Mouse (Mus musculus): ENCODE data around the gene Prex1. TPM values are rescaled to one million over a fixed set of nuclear protein-coding genes. Genes with fewer than 3 reads are reported as not detected.

Prex1 gene
- total and polyA plus RNA-seq, 3 experiments, result 3.8 to 21.6 (median 5.9) TPM

DNA sequence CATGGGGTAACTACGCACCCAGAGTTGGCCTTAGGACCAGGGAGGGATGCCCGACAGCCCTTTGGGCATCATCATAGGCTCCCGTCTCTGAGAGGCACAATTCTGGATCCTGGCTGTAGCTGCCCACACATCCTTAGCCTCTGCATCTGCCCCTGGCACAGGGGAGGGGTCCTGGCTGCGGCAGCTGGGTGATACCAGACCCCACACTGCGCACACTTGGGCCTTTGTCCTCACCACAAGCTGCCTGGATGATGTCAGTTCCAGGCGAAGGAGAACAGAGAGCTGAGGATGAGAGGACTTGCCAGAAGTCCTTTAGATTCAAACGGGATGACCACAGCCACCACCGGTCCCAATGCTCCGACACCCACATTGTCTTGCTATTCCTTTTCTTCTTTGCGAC, 78.1 kb downstream of the Prex1 start:
- Histone ChIP-seq H3K9me3 (replicated peaks) (peaks cover 12% of the 10 kb centered on the region), H3K4me3 (ENCODE audit: low read depth, low read length) (no peak overlapping the region), H3K4me1 (ENCODE audit: insufficient read depth, low read depth, low read length) (no peaks in the 10 kb centered on the region), H3K27me3 (ENCODE audit: insufficient read depth, low read length) (peaks cover 3% of the 10 kb centered on the region; the same call in 1 of the 2 replicates), H3K36me3 (replicated peaks) (no peaks in the 10 kb centered on the region)
- DNase-seq (ENCODE audit: low spot score) (no peak), ATAC-seq (ENCODE audit: extremely low read depth, insufficient number of reproducible peaks, low FRiP score, poor library complexity, severe bottlenecking) (no peak)
- no peak for TF ChIP-seq TAL1 (conservative IDR thresholded peaks at IDR 0.05; ENCODE audit: low read depth, low read length)

DNA sequence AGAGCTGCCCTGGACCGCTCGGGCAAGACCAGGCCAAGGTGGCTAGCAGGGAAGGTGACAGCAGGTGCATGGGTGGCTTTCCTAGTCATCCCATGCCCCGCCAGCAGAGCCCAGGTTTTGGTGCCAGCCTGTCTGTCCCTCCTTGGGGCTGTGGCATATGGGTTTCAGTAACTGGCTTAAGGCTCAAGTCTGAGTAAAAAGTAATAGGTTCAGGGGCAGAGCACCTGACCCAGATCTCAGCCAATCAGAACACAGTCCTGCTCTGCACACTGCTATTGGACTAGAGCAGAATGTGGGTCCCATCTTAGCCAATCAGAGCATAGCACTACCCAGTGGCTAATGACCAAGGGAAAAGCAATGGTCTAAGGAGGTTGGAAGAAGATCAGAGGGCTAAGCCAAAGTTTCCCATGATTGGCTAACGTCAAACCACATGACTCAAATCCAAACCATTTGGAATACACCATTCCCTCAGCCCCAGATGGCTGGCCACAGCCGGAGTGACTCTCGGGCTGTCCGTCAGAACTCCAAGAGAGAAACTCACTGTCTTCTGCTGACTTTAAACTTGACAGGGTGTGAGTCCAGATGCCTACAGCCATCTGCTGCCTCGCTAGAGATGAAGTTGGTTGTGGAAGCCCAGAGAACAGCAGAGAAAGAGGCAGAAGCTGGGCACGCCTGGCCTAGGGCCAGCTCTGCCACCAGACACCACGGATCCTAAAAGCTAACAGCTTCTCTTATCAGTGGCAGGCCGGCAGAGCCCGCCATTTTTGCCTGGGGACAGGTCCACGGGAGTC, 80.9 kb downstream of the Prex1 start:
- Histone ChIP-seq H3K27me3 (ENCODE audit: insufficient read depth, low read length) (peaks cover 3% of the 10 kb centered on the region; the same call in 1 of the 2 replicates), H3K9me3 (replicated peaks) (peaks cover 8% of the 10 kb centered on the region; the same call in 1 of the 2 replicates), H3K36me3 (replicated peaks) (no peaks in the 10 kb centered on the region), H3K4me3 (ENCODE audit: low read depth, low read length) (no peak overlapping the region), H3K4me1 (ENCODE audit: insufficient read depth, low read depth, low read length) (no peaks in the 10 kb centered on the region)
- DNase-seq (ENCODE audit: low spot score) (no peak), ATAC-seq (ENCODE audit: extremely low read depth, insufficient number of reproducible peaks, low FRiP score, poor library complexity, severe bottlenecking) (no peak)
- TF ChIP-seq GATA1 (IDR thresholded peaks at IDR 0.05; ENCODE audit: borderline replicate concordance, low read length) (no peak), POLR2AphosphoS5 (IDR thresholded peaks at IDR 0.05; ENCODE audit: insufficient replicate concordance, low read depth, low read length) (no peak), TAL1 (conservative IDR thresholded peaks at IDR 0.05; ENCODE audit: low read depth, low read length) (no peak), GATA2 (IDR thresholded peaks at IDR 0.05; ENCODE audit: borderline replicate concordance, low read depth, low read length) (no peak), CTCF (IDR thresholded peaks at IDR 0.05; ENCODE audit: low read depth, low read length) (no peak)

- Histone ChIP-seq H3K4me1 (ENCODE audit: insufficient read depth, low read depth, low read length) (no peaks in the 10 kb centered on the region), H3K4me3 (ENCODE audit: low read depth, low read length) (no peak overlapping the region), H3K9me3 (replicated peaks) (peaks cover 8% of the 10 kb centered on the region; the same call in 1 of the 2 replicates), H3K36me3 (replicated peaks) (no peaks in the 10 kb centered on the region), H3K27me3 (ENCODE audit: insufficient read depth, low read length) (peaks cover 3% of the 10 kb centered on the region; the same call in 1 of the 2 replicates)
- ATAC-seq (ENCODE audit: extremely low read depth, insufficient number of reproducible peaks, low FRiP score, poor library complexity, severe bottlenecking) (no peak), DNase-seq (ENCODE audit: low spot score) (no peak)
- TF ChIP-seq GATA1 (IDR thresholded peaks at IDR 0.05; ENCODE audit: borderline replicate concordance, low read length) (no peak), CTCF (IDR thresholded peaks at IDR 0.05; ENCODE audit: low read depth, low read length) (no peak), GATA2 (IDR thresholded peaks at IDR 0.05; ENCODE audit: borderline replicate concordance, low read depth, low read length) (no peak), POLR2AphosphoS5 (IDR thresholded peaks at IDR 0.05; ENCODE audit: insufficient replicate concordance, low read depth, low read length) (no peak), TAL1 (conservative IDR thresholded peaks at IDR 0.05; ENCODE audit: low read depth, low read length) (no peak)
These were observed 81.9 kb downstream of the Prex1 start for GRCm38 (mm10) chr2:166631621-166632171.

DNA sequence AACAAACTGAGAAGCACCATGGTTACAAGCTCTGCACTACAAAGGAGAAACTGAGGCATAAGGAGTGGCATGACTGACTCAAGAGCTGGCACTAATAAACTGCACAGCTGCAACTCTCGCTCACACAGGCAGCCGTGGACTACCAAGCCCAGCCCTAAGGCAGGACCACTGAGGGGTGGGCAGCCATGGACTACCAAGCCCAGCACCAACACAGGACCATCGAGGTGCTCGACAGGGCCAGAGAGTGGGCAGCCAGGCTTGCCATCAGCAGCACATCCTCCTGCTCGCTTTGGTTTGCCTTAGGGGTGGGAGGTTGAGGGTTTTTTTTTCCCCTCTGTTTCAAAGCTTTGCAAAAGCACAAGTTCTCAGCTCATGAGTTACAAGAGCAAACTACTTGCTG, 82.4 kb downstream of the Prex1 start:
- Histone ChIP-seq H3K9me3 (replicated peaks) (peaks cover 8% of the 10 kb centered on the region; the same call in 1 of the 2 replicates), H3K27me3 (ENCODE audit: insufficient read depth, low read length) (peaks cover 3% of the 10 kb centered on the region; the same call in 1 of the 2 replicates), H3K4me1 (ENCODE audit: insufficient read depth, low read depth, low read length) (no peaks in the 10 kb centered on the region), H3K4me3 (ENCODE audit: low read depth, low read length) (no peak overlapping the region), H3K36me3 (replicated peaks) (no peaks in the 10 kb centered on the region)
- DNase-seq (ENCODE audit: low spot score) (no peak), ATAC-seq (ENCODE audit: extremely low read depth, insufficient number of reproducible peaks, low FRiP score, poor library complexity, severe bottlenecking) (no peak)
- TF ChIP-seq GATA2 (IDR thresholded peaks at IDR 0.05; ENCODE audit: borderline replicate concordance, low read depth, low read length) (no peak), GATA1 (IDR thresholded peaks at IDR 0.05; ENCODE audit: borderline replicate concordance, low read length) (no peak)

DNA sequence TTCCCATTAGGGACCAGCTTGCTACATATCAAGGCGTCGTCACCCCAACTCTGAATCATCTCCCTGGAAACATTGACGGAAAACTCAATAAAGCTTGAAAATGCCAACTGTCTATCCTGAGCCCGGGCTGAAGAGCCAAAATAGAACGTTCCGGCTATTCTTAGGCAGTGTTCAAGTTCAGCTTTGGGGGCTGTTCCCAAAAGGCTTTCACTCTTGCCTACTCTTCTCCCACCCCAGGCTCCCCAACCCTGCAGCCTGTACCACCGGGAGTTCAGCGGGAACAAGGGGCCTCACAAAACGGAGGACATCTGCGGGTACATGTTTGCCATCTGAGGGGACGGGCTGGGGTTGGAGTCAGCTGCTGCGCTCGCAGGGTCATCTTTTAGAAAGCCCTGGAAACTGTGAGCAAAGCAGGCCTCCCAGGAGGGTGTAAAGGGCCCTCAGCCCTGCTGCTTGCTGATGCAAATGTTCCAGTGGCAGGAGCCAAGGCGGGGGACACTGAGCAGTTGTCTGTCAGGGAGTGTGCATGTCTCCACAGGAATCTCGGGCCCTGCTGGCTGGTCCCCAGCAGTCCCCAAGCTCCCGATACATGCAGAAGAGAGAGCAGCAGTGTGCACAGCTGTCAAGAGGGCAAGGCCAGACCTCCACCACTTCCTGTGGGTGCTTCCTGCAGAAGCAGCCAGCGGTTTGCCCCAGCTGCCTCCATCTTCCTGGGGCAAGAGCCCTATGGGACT, 83.5 kb downstream of the Prex1 start:
- TF ChIP-seq GATA1 (IDR thresholded peaks at IDR 0.05; ENCODE audit: borderline replicate concordance, low read length), result no peak
- TF ChIP-seq GATA2 (IDR thresholded peaks at IDR 0.05; ENCODE audit: borderline replicate concordance, low read depth, low read length), result no peak
- TF ChIP-seq TAL1 (conservative IDR thresholded peaks at IDR 0.05; ENCODE audit: low read depth, low read length), result no peak
- TF ChIP-seq CTCF (IDR thresholded peaks at IDR 0.05; ENCODE audit: low read depth, low read length), result no peak
- no peak for TF ChIP-seq POLR2AphosphoS5 (IDR thresholded peaks at IDR 0.05; ENCODE audit: insufficient replicate concordance, low read depth, low read length)

DNA sequence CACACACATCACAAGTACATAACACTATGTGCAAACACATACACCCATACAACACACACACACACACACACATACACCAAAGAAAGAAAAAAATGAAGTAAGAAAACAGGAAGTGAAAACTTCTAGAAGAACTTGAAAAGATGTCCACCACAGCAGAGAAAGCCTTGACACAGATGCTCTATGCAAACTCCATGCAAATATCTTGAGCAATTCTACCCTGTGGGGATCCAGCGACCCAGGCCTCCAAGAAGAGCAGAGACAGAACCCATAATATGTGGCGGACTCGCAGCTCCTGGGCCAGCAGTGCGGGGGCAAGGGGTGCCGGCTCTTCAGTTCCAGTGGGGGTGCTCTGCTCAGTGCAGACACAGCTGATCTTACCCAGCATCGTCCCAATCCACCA, 86.1 kb downstream of the Prex1 start:
- TF ChIP-seq GATA1 (IDR thresholded peaks at IDR 0.05; ENCODE audit: borderline replicate concordance, low read length) (no peak), POLR2AphosphoS5 (IDR thresholded peaks at IDR 0.05; ENCODE audit: insufficient replicate concordance, low read depth, low read length) (no peak), GATA2 (IDR thresholded peaks at IDR 0.05; ENCODE audit: borderline replicate concordance, low read depth, low read length) (no peak), TAL1 (conservative IDR thresholded peaks at IDR 0.05; ENCODE audit: low read depth, low read length) (no peak), CTCF (IDR thresholded peaks at IDR 0.05; ENCODE audit: low read depth, low read length) (no peak)

More for the DNA sequence above, 83.5 kb downstream of the Prex1 start:
- no peaks in the 10 kb centered on the region for H3K4me1 ChIP-seq (ENCODE audit: insufficient read depth, low read depth, low read length)
- ATAC-seq (ENCODE audit: extremely low read depth, insufficient number of reproducible peaks, low FRiP score, poor library complexity, severe bottlenecking) (no peak), DNase-seq (ENCODE audit: low spot score) (no peak)
- H3K36me3 ChIP-seq (replicated peaks), result no peaks in the 10 kb centered on the region
- peaks cover 3% of the 10 kb centered on the region; the same call in 1 of the 2 replicates for H3K27me3 ChIP-seq (ENCODE audit: insufficient read depth, low read length)
- H3K4me3 ChIP-seq (ENCODE audit: low read depth, low read length), result no peak overlapping the region
- H3K9me3 ChIP-seq (replicated peaks), result peaks cover 12% of the 10 kb centered on the region; the same call in 1 of the 2 replicates

More for the DNA sequence above, 86.1 kb downstream of the Prex1 start:
- peaks cover 14% of the 10 kb centered on the region; the same call in 1 of the 2 replicates for H3K9me3 ChIP-seq (replicated peaks)
- DNase-seq (ENCODE audit: low spot score) (no peak), ATAC-seq (ENCODE audit: extremely low read depth, insufficient number of reproducible peaks, low FRiP score, poor library complexity, severe bottlenecking) (no peak)
- no peaks in the 10 kb centered on the region for H3K4me1 ChIP-seq (ENCODE audit: insufficient read depth, low read depth, low read length)
- H3K27me3 ChIP-seq (ENCODE audit: insufficient read depth, low read length), result peaks cover 3% of the 10 kb centered on the region; the same call in 1 of the 2 replicates
- no peak overlapping the region for H3K4me3 ChIP-seq (ENCODE audit: low read depth, low read length)
- no peaks in the 10 kb centered on the region for H3K36me3 ChIP-seq (replicated peaks)
